Mouse (Mus musculus) MEL-GATA-1-ER (cell line): ENCODE results near the gene Gm7361.
"Not testable (repeated sequence)": the region's sequence is repeated elsewhere in the genome, so short reads cannot be mapped to it uniquely, and the experiment has no call there.

Experiments
- DNase-seq: peaks from one replicate; pipeline ENCODE4 v3.0.0-alpha.2; 2012; ENCODE audit warnings: low read depth; ENCODE audit errors: extremely low read depth

Gm7361 gene

DNA sequence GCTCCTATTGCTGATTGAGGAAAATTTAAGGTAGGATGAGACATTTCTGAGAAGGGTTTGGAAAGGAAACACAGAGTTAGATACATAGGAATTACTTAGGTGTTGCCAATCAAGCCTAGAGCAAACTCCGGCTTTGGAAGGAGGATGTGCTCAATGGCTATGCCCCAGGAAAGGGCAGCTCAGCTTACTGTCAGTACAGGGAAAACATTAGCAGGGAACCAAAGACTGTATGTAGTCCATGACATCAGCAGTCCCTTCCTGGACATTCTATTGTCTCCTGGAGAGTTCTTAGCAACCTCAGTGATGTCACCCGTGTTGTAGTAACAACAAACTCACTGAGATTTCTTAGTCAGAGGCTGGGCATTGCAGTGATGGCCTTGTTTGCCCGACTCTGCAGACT, at the start of gene Gm7361:
Gene Gm7361, plus strand, starts transcription at position 301 of the 400 bp plus-strand sequence.
- DNase-seq = not testable (repeated sequence)

DNA sequence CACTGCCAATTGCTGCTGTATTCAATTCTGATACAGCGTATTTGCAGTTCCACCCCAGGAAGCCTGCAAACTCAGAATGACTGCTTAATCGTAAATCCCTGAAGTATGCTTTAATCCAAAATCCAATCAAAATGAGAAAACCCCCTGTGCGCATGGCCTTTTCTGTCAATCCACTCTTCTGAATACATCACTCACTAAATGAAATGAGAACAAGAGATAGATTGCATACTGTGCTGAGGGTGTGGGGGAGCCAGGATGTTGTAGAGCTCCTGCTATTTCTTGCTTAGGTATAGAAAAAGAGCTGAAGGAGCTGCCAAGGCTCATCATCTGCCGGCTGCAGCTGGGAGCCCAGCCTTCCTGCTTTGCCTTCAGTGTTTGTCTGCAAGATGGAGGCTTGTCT, 46.5 kb upstream of the Gm7361 start:
- DNase-seq = no peak

DNA sequence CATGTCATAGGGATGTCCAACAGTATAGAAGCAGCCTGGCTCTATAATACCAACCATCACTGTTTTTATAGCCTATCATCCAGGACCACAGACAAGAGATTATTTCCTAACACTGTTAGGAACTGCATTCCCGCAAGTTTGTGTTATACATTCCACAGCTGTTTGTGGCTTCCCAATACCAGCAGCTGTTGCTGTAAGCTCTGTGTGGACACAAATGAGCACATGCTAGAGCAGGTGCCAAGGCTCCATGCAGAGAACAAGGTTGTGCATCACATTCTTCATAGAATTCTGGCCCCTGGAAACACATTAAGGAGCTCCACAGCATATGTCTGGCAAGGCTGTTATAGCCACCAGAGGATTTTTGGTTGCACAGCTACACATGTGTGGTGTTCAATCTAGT, 35.4 kb upstream of the Gm7361 start:
- no peak for DNase-seq

DNA sequence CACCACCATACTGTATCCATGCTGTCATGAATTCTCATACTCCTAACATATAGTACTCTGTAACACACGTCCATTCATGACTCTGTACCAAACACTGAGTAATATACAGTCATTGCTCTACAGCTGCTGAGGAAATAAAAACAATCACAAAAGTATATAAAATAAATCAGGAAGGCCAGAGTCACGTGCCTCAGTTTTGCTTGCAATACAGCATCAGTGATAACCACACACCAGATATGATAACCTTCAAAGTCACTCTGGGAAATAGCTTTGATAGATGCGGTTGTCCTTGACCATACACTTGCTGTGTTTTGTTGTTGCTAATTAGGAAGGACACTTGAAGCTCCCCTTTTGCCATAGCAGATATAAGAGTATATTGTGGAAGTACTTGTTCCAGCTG, 9.2 kb downstream of the Gm7361 start:
- DNase-seq = not testable (repeated sequence)

DNA sequence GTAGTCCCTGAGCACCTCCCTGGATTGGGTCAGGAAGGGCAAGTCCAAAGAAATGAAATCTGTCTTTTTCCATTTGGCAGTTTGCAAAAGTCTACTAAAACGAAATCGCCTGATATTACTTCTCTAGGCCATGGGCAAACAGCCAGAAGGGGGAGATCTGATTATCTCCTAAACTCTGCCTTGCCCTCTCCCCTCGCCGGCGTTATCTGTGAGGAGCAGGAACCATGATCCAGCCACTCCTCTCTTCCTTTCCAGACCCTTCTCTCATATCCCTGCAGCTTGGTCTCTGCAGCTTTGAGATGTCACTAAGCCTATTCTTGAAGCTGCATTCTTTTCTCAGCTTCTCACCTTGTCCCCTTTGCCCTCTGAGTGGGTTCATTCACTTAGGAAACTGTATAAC, 22.9 kb downstream of the Gm7361 start:
- DNase-seq = no peak

DNA sequence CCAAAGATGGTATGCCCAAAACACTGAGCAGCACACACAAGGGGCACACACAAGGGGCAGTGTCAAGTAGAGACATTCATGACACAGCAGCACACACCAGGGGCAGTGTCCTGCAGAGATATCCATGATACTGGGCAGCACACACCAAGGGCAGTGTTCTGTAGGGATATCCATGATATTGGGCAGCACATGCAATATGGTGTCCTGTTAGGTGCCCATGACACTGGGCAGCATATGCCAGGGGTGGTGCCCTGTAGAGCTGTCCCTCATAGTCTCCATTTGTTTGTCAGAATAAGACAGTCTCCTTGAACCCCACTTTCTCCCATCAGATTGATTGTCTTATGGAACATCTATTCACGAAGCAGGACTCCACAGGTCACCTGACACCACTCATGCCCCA, 24.2 kb downstream of the Gm7361 start:
- DNase-seq = no peak

DNA sequence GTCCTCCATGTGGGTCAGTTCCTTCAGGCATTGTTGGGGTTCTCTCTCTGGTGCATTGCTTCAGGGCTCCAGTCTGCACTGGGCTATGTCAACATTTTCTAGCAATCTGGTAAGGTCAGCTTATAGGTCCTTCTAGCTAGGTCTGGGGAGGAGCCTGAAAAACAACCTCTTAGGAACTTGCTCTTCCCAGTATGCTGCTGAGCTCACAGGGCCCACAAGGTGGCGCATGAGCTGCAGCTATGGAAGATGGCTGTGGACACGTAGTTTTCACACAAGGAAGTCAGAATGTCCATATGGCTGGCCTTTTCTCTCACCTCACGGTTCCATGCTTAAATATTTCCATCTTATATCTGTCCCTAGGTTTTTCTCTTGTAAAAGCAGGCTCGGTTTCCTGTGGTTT, 24.8 kb downstream of the Gm7361 start:
- peak; percentile 5 for DNase-seq

DNA sequence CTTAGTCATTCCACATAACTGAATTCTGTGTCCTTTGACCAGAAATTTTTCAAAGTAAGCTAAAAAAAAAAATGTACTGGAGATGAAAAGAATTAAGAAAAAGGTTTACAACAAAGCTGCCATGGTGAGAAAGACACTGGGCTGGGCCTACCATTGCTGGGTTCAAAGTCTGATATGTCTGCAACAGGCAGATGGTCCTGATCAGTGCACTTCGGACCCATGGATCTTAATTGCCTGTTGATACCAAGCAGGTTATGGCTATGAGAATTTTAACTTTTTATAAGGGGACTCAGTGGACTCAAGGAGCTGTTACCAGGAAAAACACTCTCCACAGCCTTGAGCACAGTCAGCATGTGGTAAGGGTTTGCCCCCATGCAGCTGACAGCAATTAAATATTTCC, 25.9 kb downstream of the Gm7361 start:
- no peak for DNase-seq

DNA sequence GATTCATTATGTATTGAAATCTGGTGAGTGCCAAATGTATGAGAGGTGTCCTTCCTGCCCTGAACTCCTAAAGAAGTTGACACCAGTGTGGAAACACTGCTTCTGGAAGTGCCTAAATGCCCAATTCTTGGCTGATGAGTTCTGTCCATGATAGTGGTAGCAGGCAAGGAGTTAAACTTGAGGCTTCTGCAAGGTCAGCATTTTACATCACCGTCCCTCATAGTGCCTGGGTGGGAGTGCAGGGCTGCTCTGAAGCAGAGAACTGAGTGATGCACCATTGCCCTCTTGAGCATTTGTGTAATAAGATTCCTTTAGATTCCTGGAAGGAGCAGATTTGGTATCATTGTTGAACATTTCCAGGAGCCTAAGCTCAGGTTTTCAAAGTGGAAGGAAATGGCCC, 34.1 kb downstream of the Gm7361 start:
- DNase-seq = no peak

DNA sequence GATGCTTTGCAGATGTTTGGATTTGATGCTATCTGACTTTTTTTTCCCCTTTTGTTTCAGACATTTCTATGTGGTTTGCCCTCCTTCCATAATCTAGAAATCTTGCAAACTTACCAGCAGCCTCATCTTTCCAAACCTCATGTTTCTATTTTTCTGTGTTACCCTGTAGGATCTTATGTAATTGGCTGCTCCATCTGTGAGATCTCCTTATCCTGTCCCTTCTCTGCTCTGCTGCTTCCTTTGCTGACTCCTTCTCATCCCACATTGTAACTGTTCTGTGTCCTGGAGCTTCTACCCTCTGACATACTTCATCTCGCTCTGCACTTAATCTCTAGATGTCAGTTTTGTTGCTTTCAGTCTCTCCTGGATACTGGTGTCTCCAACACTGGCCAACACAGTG, 35.8 kb downstream of the Gm7361 start:
- no peak for DNase-seq
